Mouse (Mus musculus): ENCODE data around the gene Hmgcl.
"Not testable (repeated sequence)": the region's sequence is repeated elsewhere in the genome, so short reads cannot be mapped to it uniquely, and the experiment has no call there.

Gene Hmgcl

GRCm38 (mm10) chr4:135928376-135928775 is 17.9 kb upstream of the Hmgcl start:
- no peak for DNase-seq

- DNase-seq: no peak
These were observed 16.8 kb upstream of the Hmgcl start for GRCm38 (mm10) chr4:135929405-135929804.

GRCm38 (mm10) chr4:135929828-135930227 is 16.4 kb upstream of the Hmgcl start:
- DNase-seq: no peak

GRCm38 (mm10) chr4:135930239-135930638 is 16.0 kb upstream of the Hmgcl start:
- no peak for DNase-seq

- DNase-seq: no peak
These were observed 14.4 kb upstream of the Hmgcl start for GRCm38 (mm10) chr4:135931832-135932231.

GRCm38 (mm10) chr4:135934708-135935500 is 11.3 kb upstream of the Hmgcl start:
- no peak for DNase-seq

GRCm38 (mm10) chr4:135935502-135935901 is 10.7 kb upstream of the Hmgcl start:
- DNase-seq: no peak

- no peak for DNase-seq
These were observed 7.4 kb upstream of the Hmgcl start for GRCm38 (mm10) chr4:135938858-135939257.

- not testable (repeated sequence) for DNase-seq
These were observed 5.2 kb upstream of the Hmgcl start for GRCm38 (mm10) chr4:135941026-135941425.

GRCm38 (mm10) chr4:135942193-135942592 is 4.1 kb upstream of the Hmgcl start:
- DNase-seq: no peak

GRCm38 (mm10) chr4:135943389-135943788 is 2.9 kb upstream of the Hmgcl start:
- no peak for DNase-seq

- no peak for DNase-seq
These were observed 542 bp upstream of the Hmgcl start for GRCm38 (mm10) chr4:135945706-135946105.

GRCm38 (mm10) chr4:135946659-135947301 is 532 bp downstream of the Hmgcl start:
- DNase-seq: no peak

GRCm38 (mm10) chr4:135948142-135948541 is 1.9 kb downstream of the Hmgcl start:
- no peak for DNase-seq

GRCm38 (mm10) chr4:135949475-135949874 is 3.2 kb downstream of the Hmgcl start:
- no peak for DNase-seq

GRCm38 (mm10) chr4:135949911-135950310 is 3.7 kb downstream of the Hmgcl start:
- no peak for DNase-seq

GRCm38 (mm10) chr4:135950365-135950764 is 4.1 kb downstream of the Hmgcl start:
- DNase-seq: no peak

- DNase-seq: no peak
These were observed 5.3 kb downstream of the Hmgcl start for GRCm38 (mm10) chr4:135951505-135951904.

GRCm38 (mm10) chr4:135953179-135953578 is 6.9 kb downstream of the Hmgcl start:
- no peak for DNase-seq

GRCm38 (mm10) chr4:135954241-135954640 is 8.0 kb downstream of the Hmgcl start:
- peak; percentile 70 for DNase-seq

- no peak for DNase-seq
These were observed 9.6 kb downstream of the Hmgcl start for GRCm38 (mm10) chr4:135955886-135956285.

GRCm38 (mm10) chr4:135958354-135958753 is 12.1 kb downstream of the Hmgcl start:
- no peak for DNase-seq

- DNase-seq: peak; percentile 74
These were observed 14.5 kb downstream of the Hmgcl start for GRCm38 (mm10) chr4:135960717-135961116.

GRCm38 (mm10) chr4:135961709-135962108 is 15.5 kb downstream of the Hmgcl start:
- no peak for DNase-seq

Data from cerebellum, adult 11 months (tissue).